Mouse (Mus musculus): ENCODE data around the gene Fam57b.

GRCm38 (mm10) chr7:126765540-126765939 lies 31.9 kb upstream of the Fam57b start:
- TF ChIP-seq POLR2A (IDR thresholded peaks at IDR 0.05; ENCODE audit: insufficient read length, low read depth) (no peak), E2F4 (IDR thresholded peaks at IDR 0.05; ENCODE audit: insufficient read depth) (no peak), REST (IDR thresholded peaks at IDR 0.05; ENCODE audit: insufficient read depth, insufficient read length) (no peak), TCF3 (IDR thresholded peaks at IDR 0.05; ENCODE audit: insufficient read length, low read depth) (no peak), MYOG (IDR thresholded peaks at IDR 0.05; ENCODE audit: control insufficient read depth in 1 of 3, insufficient read depth in 1 of 3, insufficient read length in 2 of 3, low read depth in 2 of 3) (no peak), MYOD1 (IDR thresholded peaks at IDR 0.05; ENCODE audit: control insufficient read depth in 1 of 3, insufficient read length in 2 of 3, low read depth in 2 of 3) (no peak), MAX (IDR thresholded peaks at IDR 0.05; ENCODE audit: low read depth) (no peak), POLR2AphosphoS2 (IDR thresholded peaks at IDR 0.05; ENCODE audit: insufficient read length, low read depth) (no peak), USF1 (IDR thresholded peaks at IDR 0.05; ENCODE audit: low read depth) (no peak), TCF12 (IDR thresholded peaks at IDR 0.05; ENCODE audit: insufficient read depth, poor library complexity, severe bottlenecking) (no peak), CEBPB (IDR thresholded peaks at IDR 0.05; ENCODE audit: insufficient read depth, poor library complexity, severe bottlenecking) (no peak), SRF (IDR thresholded peaks at IDR 0.05; ENCODE audit: control insufficient read depth, insufficient read length, low read depth) (no peak)

Data from myocyte (in vitro differentiated cells).